Mouse (Mus musculus) layer of hippocampus, postnatal 10 days (tissue): ENCODE results near the gene Klhl6. TPM values are rescaled to one million over a fixed set of nuclear protein-coding genes. Genes with fewer than 3 reads are reported as not detected.
A peak's percentile ranks its signal among the peaks of the same experiment; 100 is the strongest.

Experiments used
- DNase-seq, 2 experiments: peaks; one replicate each; pipeline ENCODE4 v3.0.0; 2021; ENCODE audit warnings: low spot score in 2 of 2
- total RNA-seq, 2 experiments: library from RNA; stranded (reverse); gene quantifications; 2 replicates each; pipeline ENCODE4 v1.2.3; 2021

Gene Klhl6
- total RNA-seq, 2 experiments from 2014 or later = 3.3 to 3.4 TPM

DNA sequence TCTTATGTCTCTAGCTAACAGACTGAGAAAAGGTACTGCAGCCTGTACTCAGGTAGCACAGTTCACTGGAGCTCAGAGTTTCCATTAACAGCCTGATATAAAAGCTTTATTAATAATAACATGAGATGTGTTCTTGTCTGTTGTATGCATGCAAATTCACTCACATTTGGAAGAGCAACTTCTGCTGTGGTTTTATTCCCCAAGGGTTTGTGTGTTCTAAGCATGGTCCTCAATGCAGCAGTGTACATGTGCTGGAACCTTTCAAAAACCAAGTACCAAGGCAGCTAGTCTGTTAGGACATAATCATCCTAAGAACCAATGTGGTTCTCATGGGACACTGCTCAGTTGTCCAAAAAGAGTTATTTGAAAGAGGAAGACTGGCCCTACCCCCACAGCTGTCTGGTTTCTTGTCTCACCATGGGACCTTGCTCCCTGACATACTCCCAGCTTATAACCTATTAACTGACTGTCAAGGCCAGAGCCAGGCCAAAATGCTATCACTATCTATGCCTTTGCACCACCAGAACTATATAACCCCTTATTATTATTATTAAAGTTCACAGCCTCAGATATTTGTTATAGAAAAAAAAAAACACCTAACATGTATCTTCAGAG lies 10.0 kb downstream of the Klhl6 start:
- no peak for DNase-seq

DNA sequence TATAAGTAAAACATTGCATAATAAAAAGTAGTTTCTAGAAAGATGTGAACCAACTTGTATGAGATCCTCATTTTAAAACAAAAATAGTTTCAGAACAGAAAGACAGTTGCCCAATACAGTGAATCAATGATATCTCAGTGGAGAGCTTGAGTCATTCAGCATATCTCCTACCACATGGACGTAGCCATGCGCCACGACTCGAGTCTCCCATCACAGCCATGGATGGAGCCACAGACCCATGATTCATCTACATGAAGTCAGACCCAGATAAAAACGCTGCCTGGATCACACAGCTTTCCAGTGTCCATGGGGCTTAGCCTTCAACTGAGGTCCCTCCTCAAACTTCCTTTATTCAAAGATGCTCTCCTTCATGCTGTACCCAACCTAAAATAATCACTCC lies 13.3 kb downstream of the Klhl6 start:
- no peak for DNase-seq

DNA sequence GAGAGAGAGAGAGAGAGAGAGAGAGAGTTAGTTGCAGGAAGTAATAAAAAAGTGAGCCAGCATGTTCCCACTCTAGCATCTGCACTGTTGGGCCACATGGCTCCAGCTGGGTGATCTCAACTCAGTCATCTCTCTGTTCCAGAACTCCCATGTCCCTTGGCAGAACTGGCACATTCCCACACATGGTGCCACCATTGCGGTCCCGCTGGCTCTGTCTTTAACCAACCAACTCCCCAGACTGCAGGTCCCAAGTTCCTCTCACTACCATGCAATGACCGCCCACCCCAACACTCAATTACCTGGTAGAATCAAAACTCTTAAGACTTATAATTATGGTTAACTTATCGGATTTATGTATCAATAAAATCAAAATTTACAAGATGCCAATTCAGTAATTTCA lies 14.2 kb downstream of the Klhl6 start:
- no peak for DNase-seq

DNA sequence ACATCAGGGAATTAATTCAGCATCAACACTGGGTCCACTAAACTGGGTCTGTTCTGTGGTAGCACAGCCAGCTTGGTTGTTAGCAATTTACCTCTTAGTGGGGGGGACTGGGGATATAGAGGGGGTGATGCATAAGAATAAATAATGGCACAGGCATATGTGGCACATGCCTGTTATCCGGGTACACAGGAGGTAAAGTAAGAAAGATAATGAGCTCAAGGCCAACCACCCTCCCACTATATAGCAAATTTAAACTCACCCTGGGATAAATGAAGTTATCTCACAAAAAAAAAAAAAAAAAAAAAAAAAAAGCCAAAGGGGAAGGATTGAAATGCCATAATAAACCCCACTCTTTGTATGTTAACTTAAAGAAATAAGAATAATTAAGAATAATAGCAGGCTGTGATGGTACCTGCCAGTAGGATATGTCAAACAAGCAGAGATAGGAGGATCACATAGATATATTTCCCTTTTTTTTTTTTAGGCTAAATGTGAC lies 14.9 kb downstream of the Klhl6 start:
- DNase-seq = no peak

DNA sequence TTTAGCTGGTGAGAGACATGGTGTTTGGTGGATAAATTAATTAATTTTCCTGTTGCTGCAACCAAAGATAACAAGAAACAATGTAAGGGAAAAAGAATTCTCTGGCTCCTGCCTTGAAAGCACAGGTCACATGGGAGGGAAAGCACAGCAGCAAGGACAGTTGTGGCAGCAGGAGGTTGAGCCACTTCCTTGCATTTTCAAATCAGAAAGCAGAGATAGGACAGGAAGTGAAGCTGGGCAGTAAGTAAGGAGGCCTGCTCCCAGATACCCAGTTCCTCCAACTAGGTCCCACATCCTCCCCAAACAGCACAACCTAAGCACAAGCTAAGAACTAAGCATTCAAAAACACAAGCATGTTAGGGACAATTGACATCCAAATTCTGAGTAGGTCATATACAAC lies 15.9 kb downstream of the Klhl6 start:
- DNase-seq = no peak

DNA sequence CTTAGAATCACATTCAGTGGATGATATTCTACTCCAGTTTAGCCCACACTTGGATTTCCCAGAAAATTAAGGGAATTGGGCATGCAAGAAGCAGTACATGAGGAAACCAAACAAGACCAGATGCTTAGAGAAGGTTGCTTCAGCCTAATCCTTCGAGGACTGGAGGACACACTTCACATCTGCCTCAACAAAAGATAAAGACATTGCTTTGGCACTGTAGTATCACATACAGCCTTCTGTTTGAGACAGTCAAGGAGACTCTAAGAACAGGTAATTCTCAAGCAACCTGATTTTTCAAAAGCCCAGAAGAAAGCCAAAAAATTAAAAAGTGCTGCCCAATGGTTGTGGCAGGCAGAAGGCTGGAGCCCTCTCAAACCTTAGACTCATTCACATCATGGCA lies 16.4 kb downstream of the Klhl6 start:
- DNase-seq = no peak

DNA sequence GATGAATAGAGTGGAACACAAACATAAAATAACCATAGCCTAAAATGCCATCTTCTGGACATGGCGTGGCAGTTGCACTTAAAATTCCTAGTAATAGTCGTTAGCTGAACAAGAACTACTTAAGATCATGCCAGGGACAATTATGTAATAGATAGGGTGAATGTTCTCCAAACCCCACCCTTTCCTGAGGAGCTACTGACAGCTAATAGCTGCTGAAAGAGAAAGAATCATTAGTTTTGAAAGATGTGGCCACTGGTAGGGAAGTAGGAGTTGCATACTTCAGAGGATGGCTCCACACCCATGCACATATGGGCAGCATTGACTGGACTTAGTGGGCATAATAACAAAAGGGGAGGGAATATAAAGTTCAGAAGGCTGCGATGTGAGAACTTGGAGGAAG lies 19.9 kb downstream of the Klhl6 start:
- no peak for DNase-seq

DNA sequence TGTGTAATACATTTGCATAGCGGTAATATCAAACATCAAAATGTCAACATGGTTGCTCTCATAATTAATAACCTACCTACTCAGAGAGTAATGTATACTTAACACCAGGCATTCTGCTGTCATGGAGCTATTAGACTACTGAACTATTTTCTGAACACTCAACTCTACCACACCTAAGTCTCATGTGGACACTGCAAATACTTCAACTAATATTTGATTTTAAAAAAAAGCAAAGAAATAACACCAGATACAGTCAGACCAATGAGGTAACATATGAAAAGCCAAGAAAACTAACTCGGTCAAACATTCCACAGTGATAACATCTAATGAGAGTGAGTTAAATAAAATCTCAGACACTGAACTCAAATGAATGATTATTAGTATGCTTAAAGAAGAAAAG lies 21.8 kb downstream of the Klhl6 start:
- DNase-seq = no peak

DNA sequence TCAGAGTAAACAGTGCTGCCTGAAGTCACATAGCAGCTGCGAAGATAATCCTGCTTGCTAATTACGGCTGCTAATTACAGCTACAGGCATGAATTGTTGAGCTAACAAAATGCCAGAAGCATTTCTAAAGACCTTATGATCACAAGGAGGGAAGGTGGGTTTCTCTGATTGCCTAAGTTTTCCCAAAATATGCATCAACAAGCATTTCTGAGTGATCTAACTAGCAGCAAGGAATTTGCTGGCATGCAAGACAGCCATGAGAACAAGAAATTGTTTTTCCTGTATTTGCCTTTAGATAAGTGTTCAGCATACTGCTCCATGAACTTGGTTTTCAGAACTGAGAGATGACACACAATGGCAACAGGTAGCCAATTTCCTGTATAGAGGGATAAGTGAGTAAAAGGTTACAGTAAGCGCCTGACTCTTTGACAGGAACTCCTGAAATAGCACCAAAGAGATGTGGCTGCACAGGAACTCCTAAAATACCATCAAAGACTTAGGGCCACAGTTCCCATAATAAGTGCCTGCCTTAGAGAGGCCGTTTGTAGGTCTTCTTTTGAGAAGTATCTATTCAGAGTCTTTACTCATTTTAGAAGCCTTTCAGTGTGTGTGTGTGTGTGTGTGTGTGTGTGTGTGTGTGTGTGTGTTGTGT lies 22.3 kb downstream of the Klhl6 start:
- no peak for DNase-seq

DNA sequence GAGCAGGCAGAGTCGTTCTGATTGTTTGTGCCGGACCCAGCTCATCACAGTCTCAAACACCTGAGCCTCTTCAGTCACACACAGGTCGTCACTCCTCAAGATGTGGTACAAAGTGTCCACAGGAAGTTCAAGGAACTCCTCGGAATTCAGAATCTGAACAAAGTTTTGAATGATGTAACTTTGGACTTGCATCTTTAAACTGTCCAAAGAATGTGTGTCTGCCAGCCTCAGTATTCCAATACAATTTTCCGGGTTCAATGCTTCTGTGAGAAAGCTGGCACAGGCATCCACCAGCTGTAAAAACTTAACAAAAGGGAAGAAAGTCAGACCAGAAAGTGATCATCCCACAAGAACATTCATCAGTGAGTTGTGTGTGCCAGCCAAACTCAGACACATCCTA lies 25.8 kb downstream of the Klhl6 start:
- no peak for DNase-seq

DNA sequence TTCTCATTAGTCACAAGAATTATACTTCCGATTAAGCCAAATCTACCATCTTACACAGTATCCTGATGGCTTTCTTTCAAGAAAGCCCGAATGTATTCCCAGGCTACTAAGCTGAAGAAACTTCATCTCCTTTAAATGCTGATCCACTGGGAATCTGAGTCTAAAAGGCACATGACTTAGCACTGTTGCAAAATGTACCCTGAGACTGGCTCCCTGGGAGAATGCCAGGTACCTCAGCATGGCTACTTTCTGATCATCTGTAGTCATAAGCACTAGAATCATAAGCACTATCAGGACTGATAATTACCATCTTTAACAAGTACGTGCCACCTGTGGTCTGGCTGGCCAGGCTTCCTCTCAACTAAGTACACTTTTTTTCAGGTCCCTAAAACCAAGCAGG lies 35.5 kb downstream of the Klhl6 start:
- DNase-seq = no peak

DNA sequence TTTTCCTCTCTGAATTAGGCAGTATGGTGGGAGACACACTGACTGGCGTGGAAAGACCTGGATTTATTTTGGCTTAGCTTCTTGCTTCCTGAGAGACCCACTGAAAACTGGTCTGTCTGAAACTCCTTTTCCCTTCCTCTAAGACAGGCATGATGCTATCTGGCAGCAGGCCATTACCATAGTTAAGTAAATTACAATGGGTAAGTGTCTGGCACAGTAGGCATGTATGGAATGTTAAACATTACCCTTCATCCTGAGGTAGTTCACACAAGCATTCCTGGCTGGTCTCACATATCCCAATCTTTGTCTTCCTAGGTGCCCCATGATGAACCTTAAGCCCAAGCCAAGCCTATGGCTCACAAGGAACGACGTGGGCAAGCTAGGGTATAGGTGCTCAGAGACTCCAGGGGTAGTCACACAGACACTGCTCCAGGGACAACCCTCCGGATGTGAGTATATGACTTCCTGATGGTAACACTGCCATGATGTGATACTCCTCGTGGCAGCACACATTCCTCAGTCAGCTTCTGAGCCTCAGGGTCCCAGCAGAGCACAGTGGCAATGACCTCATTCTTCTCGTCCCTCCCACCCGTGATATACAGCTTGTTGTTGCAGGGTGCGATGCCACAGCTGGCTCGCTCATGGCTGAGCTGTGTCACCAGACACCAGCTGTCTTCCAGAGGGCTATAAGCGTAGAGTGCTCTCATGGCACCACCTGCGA lies 36.1 kb downstream of the Klhl6 start:
- no peak for DNase-seq

DNA sequence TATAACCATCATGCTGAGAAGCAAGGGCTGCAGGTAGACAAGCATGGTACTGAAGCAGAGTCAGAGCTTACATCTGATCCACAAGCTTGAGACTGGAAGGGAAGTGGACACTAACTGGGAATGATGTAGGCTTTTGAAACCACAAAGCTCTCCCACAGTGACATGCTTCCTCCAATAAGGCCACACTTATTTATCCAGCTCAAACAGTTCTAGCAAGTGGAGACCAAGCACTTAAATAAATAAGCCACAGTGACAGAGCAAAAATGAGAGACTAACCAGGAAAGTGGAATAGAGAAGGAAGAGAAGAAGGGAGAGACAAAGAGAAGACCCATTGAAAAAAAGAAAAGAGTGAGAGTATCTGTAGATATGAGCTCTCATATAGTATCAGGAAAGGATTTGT lies 62.0 kb downstream of the Klhl6 start:
- DNase-seq = no peak

DNA sequence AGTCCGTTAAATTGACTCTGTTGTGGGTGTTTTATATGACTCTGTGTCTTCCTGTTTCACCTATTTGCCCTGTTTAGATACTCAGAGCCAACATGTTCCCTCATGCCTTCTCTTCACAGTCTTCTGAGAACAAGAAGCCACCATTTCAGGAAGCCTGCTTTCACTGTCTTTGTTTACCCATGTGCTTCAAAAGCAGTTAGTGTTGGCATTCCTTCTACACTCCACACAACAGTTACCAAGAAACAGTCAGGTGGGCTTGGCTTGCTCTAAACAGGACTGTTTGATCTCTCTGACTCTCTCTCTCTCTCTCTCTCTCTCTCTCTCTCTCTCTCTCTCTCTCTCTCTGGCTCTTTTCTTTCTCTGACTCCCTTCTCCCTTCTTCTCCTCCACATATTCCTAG lies 64.6 kb downstream of the Klhl6 start:
- no peak for DNase-seq

DNA sequence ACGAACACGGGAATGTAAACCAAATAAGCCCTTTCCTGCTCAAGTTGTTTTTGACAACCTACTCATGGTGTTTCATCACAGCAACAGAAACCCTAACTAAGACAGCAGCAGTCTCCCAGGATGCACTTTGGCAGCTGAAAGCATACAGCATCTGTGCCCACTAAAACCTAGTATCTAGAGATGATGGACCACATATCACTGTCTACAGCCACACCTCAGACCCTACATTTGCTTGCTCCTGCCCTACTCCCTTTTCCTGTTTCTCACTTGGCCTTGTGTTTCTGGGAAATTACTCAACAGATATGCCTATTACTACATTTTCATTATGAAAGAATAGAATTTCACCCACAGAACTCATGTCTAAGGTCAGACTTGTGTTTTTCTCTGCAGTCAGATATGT lies 70.3 kb downstream of the Klhl6 start:
- no peak for DNase-seq

DNA sequence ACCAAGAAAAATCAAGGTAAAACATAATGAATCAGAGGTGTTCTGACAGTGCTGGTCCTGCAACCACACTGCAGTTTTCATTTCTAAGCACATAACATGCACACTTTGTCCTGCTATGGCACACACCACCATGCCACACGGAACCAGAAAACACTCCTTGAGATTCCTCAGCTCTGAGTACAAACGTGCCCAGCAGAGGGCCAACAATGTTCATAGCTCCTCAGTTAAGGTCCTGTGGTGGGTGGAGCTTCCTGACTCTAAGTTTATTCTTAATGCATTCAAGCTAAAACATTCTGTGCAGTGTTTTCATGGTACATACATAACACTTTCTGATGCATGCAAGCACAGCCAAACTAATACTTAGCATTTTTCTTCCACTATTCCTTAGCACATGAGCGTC lies 74.5 kb downstream of the Klhl6 start:
- no peak for DNase-seq

DNA sequence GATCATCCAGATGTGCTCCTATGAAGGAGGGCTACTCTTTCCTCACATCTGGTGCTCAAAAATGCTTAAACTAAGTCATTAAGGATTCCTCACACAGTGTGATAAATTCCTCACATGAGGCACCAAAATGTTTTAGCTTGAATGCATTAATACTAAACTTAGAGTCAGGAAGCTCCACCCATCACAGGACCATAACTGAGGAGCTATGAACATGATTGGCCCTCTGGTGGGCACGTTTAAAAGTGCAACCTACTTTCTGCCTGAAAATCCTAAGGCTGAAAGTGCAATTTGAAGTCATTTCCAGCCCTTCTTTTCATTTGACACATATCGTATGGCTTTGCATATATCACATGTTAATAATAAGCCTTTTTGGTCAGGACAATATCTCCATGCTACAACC lies 75.7 kb downstream of the Klhl6 start:
- peak; percentile 23 to 41 for DNase-seq

DNA sequence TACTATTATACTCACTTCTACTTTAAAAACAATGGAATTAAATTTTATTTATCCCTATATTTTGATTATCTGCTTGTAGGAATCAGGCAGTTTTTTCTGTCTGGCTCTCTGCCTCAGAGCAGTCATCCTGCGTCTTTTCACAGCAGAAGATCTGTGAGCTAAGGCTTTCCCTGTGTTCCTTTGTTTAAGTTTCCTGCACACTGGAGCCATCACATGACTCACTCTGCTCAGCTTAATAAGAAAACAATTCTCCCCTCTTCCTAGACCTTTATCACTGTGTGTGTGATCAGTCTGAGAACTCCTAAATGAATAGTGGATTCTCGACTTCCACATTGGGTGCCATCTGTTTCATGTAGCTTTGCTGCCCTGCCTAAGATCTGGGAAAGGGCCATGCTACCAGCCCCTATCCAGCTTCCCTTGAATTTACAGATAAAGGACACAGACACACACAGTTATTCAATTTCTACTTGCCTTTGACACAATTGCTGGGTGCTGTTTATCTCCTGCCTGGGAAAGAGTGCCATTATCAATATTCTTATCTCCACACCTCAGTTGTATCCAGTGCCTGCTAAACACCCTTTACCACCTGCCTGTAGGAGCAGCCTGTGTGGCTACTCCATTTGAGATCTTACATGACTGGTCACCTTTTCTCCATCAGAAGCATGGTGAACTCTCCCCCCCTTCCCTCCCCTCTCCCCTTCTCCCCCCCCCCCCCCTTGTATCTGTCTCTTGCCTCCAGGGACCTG lies 77.9 kb downstream of the Klhl6 start:
- no peak for DNase-seq

DNA sequence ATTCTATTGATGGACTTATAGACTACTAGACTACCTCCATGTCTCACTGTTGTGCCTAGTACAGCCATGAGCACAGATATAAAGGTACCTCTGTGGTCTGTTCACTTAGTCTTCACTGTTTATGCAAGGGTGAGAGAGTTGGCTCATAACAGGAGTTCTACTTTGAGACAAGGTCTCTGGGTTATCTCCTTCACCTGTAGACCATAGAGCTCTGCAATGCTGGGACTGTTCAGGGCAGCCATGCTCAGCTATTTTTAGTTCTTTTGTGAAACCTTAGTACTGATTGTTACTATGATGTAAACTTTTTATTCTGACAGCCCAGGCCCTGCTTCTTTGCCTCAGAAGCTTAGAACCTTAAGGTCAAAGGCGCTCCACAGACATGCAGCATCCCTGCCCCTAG lies 79.0 kb downstream of the Klhl6 start:
- no peak for DNase-seq
